Mouse (Mus musculus) retina, embryonic 14.5 days (tissue): Measurements from ENCODE around the gene Isy1.

Experiments
- DNase-seq: peaks from one replicate; pipeline ENCODE4 v3.0.0-alpha.2; 2015; ENCODE audit warnings: low spot score

The Isy1 gene

GRCm38 (mm10) chr6:87838551-87839197 lies at the start of gene Isy1:
Gene Isy1, minus strand, starts transcription at chr6:87838798.
- peak; percentile 96 for DNase-seq

GRCm38 (mm10) chr6:87887594-87888233 lies 49.1 kb upstream of the Isy1 start, which contains the start of gene Copg1:
Gene Copg1, plus strand, starts transcription at chr6:87887814.
- peak; percentile 100 for DNase-seq

- no peak for DNase-seq
Measured at GRCm38 (mm10) chr6:87886721-87887120, 48.1 kb upstream of the Isy1 start.

- no peak for DNase-seq
Measured at GRCm38 (mm10) chr6:87882816-87883215, 44.2 kb upstream of the Isy1 start.

GRCm38 (mm10) chr6:87882221-87882620 lies 43.6 kb upstream of the Isy1 start:
- DNase-seq: no peak

GRCm38 (mm10) chr6:87879628-87880027 lies 41.0 kb upstream of the Isy1 start:
- DNase-seq: no peak

- DNase-seq: no peak
Measured at GRCm38 (mm10) chr6:87879010-87879409, 40.4 kb upstream of the Isy1 start.

GRCm38 (mm10) chr6:87876068-87876643 lies 37.6 kb upstream of the Isy1 start:
- no peak for DNase-seq

GRCm38 (mm10) chr6:87875562-87875961 lies 37.0 kb upstream of the Isy1 start:
- no peak for DNase-seq

- no peak for DNase-seq
Measured at GRCm38 (mm10) chr6:87875083-87875482, 36.5 kb upstream of the Isy1 start.

- DNase-seq: no peak
Measured at GRCm38 (mm10) chr6:87873963-87874362, 35.4 kb upstream of the Isy1 start.

- DNase-seq: no peak
Measured at GRCm38 (mm10) chr6:87873104-87873503, 34.5 kb upstream of the Isy1 start.

GRCm38 (mm10) chr6:87871240-87871639 lies 32.6 kb upstream of the Isy1 start:
- DNase-seq: no peak

GRCm38 (mm10) chr6:87870440-87870839 lies 31.8 kb upstream of the Isy1 start:
- no peak for DNase-seq

GRCm38 (mm10) chr6:87868871-87869506 lies 30.4 kb upstream of the Isy1 start:
- no peak for DNase-seq

GRCm38 (mm10) chr6:87867256-87867655 lies 28.7 kb upstream of the Isy1 start:
- DNase-seq: no peak

- no peak for DNase-seq
Measured at GRCm38 (mm10) chr6:87866211-87866610, 27.6 kb upstream of the Isy1 start.

- DNase-seq: no peak
Measured at GRCm38 (mm10) chr6:87857071-87857470, 18.5 kb upstream of the Isy1 start.

- DNase-seq: no peak
Measured at GRCm38 (mm10) chr6:87853446-87853845, 14.8 kb upstream of the Isy1 start.

- no peak for DNase-seq
Measured at GRCm38 (mm10) chr6:87851871-87852270, 13.3 kb upstream of the Isy1 start.

- peak; percentile 98 for DNase-seq
Measured at GRCm38 (mm10) chr6:87850900-87851614, 12.5 kb upstream of the Isy1 start, which contains the start of gene Cnbp. Gene Cnbp, minus strand, starts transcription at chr6:87851106.
